Mouse (Mus musculus) thymus, adult 2 months (tissue): ENCODE data around the gene Mas1.

ENCODE experiments used
- CTCF ChIP-seq: fragments of 200-500 bp; IDR thresholded peaks from 2 replicates; pipeline ENCODE4 v1.5.1; 2012; ENCODE audit warnings: mild to moderate bottlenecking, control low read depth, low read length, moderate library complexity, borderline replicate concordance; ENCODE audit not compliant: control insufficient read depth, poor library complexity, insufficient read depth; ENCODE audit errors: extremely low read depth
- POLR2A ChIP-seq: fragments of 200-500 bp; IDR thresholded peaks from 2 replicates; pipeline ENCODE4 v1.6.1; 2012; ENCODE audit warnings: mild to moderate bottlenecking, low read length, control low read depth, moderate library complexity; ENCODE audit not compliant: control insufficient read depth, poor library complexity, insufficient read depth; ENCODE audit errors: extremely low read depth

DNA sequence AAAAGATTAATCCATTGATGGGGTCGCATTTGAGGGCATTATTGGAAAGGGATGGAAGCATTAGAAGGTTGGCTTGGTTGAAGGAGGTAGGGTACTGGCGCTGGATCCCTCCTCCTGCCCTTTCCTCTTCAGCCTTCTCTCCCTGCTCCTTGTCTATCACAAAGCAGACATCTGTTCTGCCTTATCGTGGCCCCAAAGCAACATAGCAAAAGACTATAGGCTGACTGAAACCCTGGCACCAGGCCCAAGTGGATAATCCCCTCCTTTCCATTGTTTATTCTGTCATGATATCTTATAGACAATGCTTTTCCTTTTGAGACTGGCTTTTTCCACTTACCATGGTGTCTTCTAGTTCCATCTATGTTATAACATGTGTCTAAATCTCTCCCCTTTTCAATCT lies 2.5 kb downstream of the Mas1 start:
- TF ChIP-seq POLR2A (no peak), CTCF (no peak)
